Comparison of ENCODE assay signal across 13 mouse cellular contexts in genomic region chr1:181440982-181441603, GRCm38 (mm10).
DNase-seq lines count a peak whose midpoint lies in the region; ATAC-seq and TF ChIP-seq lines count a peak whose summit lies in the region.
"Had no signal": no experiment of that assay in that cellular context is flagged by ENCODE, and none has a peak within 500 bp of the region (broad histone marks: within the 10 kb centered on the region; RNA-seq: fewer than 3 reads in every experiment).

No protein-coding gene starts in this region.

- WGBS in heart, embryonic 13.5 days = 62% methylated on average over 8 of the region's 8 CpGs
- WGBS in limb, embryonic 15.5 days = 60% methylated on average over 8 of the region's 8 CpGs
- WGBS in midbrain, embryonic 10.5 days = 72% methylated on average over 8 of the region's 8 CpGs

- peak overlapping the region; percentile 34; the same call in 1 of the 2 replicates for H3K27ac ChIP-seq in heart, embryonic 13.5 days (replicated peaks)
- peak overlapping the region; percentile 73 for H3K27ac ChIP-seq in limb, embryonic 15.5 days
- no peak overlapping the region for H3K27ac ChIP-seq in midbrain, embryonic 10.5 days (replicated peaks)

- no peak overlapping the region for H3K9ac ChIP-seq in heart, embryonic 13.5 days
- no peak overlapping the region for H3K9ac ChIP-seq in limb, embryonic 15.5 days
- H3K9ac ChIP-seq: liver, postnatal 0 days had no signal

- TF ChIP-seq CTCF in brain, embryonic 14.5 days (IDR thresholded peaks at IDR 0.05; ENCODE audit: borderline replicate concordance, extremely low read depth, insufficient read depth, insufficient read length) = no peak

- no peak for ATAC-seq in heart, embryonic 13.5 days (ENCODE audit: extremely low read depth, insufficient number of reproducible peaks, low FRiP score, low TSS enrichment)
- no peak for ATAC-seq in limb, embryonic 15.5 days (ENCODE audit: insufficient number of reproducible peaks, low FRiP score, low TSS enrichment, low read depth)
- no peak for ATAC-seq in activated CD4-positive, CD25-positive, alpha-beta regulatory T cell, adult 4 months
- ATAC-seq: inflammation-experienced regulatory T-cells, adult 6 months; liver, postnatal 0 days had no signal

- no peaks in the 10 kb centered on the region for H3K36me3 ChIP-seq in heart, embryonic 13.5 days
- H3K36me3 ChIP-seq in limb, embryonic 15.5 days = no peaks in the 10 kb centered on the region
- no peaks in the 10 kb centered on the region for H3K36me3 ChIP-seq in midbrain, embryonic 10.5 days

- no peak for TF ChIP-seq POLR2A in brain, embryonic 14.5 days (IDR thresholded peaks at IDR 0.05; ENCODE audit: borderline replicate concordance, extremely low read depth, insufficient read depth, insufficient read length, poor library complexity, severe bottlenecking)

- no peak overlapping the region for H3K4me3 ChIP-seq in heart, embryonic 13.5 days
- H3K4me3 ChIP-seq in limb, embryonic 15.5 days = no peak overlapping the region
- H3K4me3 ChIP-seq in midbrain, embryonic 10.5 days = no peak overlapping the region

- H3K4me2 ChIP-seq in heart, embryonic 13.5 days = no peak overlapping the region
- H3K4me2 ChIP-seq in limb, embryonic 15.5 days = no peak overlapping the region

- DNase-seq in heart, postnatal 25 days (ENCODE audit: low spot score) = no peak
- peak; percentile 67 for DNase-seq in brain, embryonic 14.5 days (ENCODE audit: low read depth)
- peak; percentile 38 to 41 for DNase-seq in kidney, adult 8-10 months
- DNase-seq in midbrain, embryonic 10.5 days (ENCODE audit: low spot score) = no peak
- DNase-seq in cerebellum, adult 18-20 months = no peak
- DNase-seq: adrenal gland, adult 8-10 months; heart, postnatal 14 days; liver, postnatal 0 days; right cerebral cortex, postnatal 25 days had no signal

- H3K27me3 ChIP-seq in heart, embryonic 13.5 days (replicated peaks) = no peaks in the 10 kb centered on the region
- no peaks in the 10 kb centered on the region for H3K27me3 ChIP-seq in limb, embryonic 15.5 days
- no peaks in the 10 kb centered on the region for H3K27me3 ChIP-seq in midbrain, embryonic 10.5 days (ENCODE audit: low read depth, poor library complexity, severe bottlenecking)

- intact Hi-C loops in heart, postnatal 25 days (cut with DNase I) = no loop called here

- no peaks in the 10 kb centered on the region for H3K9me3 ChIP-seq in heart, embryonic 13.5 days
- no peaks in the 10 kb centered on the region for H3K9me3 ChIP-seq in limb, embryonic 15.5 days
- H3K9me3 ChIP-seq in midbrain, embryonic 10.5 days (replicated peaks) = no peaks in the 10 kb centered on the region

- H3K4me1 ChIP-seq in heart, embryonic 13.5 days = peaks cover 46% of the 10 kb centered on the region
- H3K4me1 ChIP-seq in limb, embryonic 15.5 days = peaks cover 39% of the 10 kb centered on the region
- H3K4me1 ChIP-seq in midbrain, embryonic 10.5 days = peaks cover 10% of the 10 kb centered on the region

Comparison
In these comparisons a context has a peak if more than half of its experiments do, and no peak if none do; other contexts are left out.
1. DNase-seq: peak in brain, embryonic 14.5 days (single experiment) and kidney, adult 8-10 months (2 of 2); none in heart, postnatal 25 days (single experiment), midbrain, embryonic 10.5 days (single experiment) and cerebellum, adult 18-20 months (0 of 2).